Mouse (Mus musculus): ENCODE results near the gene Mcu.

- TF ChIP-seq CTCF (IDR thresholded peaks at IDR 0.05; ENCODE audit: borderline replicate concordance, insufficient read depth, low read length), result no peak
- TF ChIP-seq POLR2A (IDR thresholded peaks at IDR 0.05; ENCODE audit: low read depth, low read length), result no peak
These were observed 45.2 kb downstream of the Mcu start for GRCm38 (mm10) chr10:59571273-59571672.
